Mouse (Mus musculus): ENCODE results near the gene Tmem95.

Tmem95 gene

GRCm38 (mm10) chr11:69838714-69839104, 39.1 kb downstream of the Tmem95 start:
- no peak for DNase-seq

GRCm38 (mm10) chr11:69837952-69838713, 39.7 kb downstream of the Tmem95 start, which contains the start of gene Tmem256:
Gene Tmem256 (plus strand): TSS chr11:69838514.
- peak; percentile 91 to 94 for DNase-seq

- no peak for DNase-seq
These were observed 40.2 kb downstream of the Tmem95 start, which contains the start of gene Nlgn2 for GRCm38 (mm10) chr11:69837604-69837951. Gene Nlgn2 (minus strand): TSS chr11:69837784.

GRCm38 (mm10) chr11:69836703-69837576, 40.9 kb downstream of the Tmem95 start:
- no peak for DNase-seq

GRCm38 (mm10) chr11:69835966-69836335, 41.9 kb downstream of the Tmem95 start:
- DNase-seq = no peak

- DNase-seq = no peak
These were observed 42.4 kb downstream of the Tmem95 start for GRCm38 (mm10) chr11:69835326-69835965.

- peak; percentile 57 to 66 for DNase-seq
These were observed 43.7 kb downstream of the Tmem95 start for GRCm38 (mm10) chr11:69834001-69834549.

GRCm38 (mm10) chr11:69833554-69833953, 44.3 kb downstream of the Tmem95 start:
- no peak for DNase-seq

GRCm38 (mm10) chr11:69828832-69829231, 49.0 kb downstream of the Tmem95 start:
- no peak for DNase-seq
